Mouse (Mus musculus) mouse embryonic stem cell (cell line): ENCODE measurements at regions not wholly inside any gene's neighbourhood (a gene's known extent, or its start where the extent isn't known, plus 50 kb on each side); places are given as distances from the start of the nearest gene placed in this dataset.

Experiments
- in situ Hi-C, 2 experiments: fragments of 300-500 bp; cut with MboI; formaldehyde crosslinking; loops; 1 replicate in 1 of 2; 3 replicates in 1 of 2; pipeline ENCODE4 v1.14.3; 2019 to 2020; ENCODE audit warnings: low sequenced_read_pairs in 2 of 2, low pct_unique_long_range_greater_than_20kb in 1 of 2, mixed read lengths in 1 of 2; ENCODE audit not compliant: unreplicated experiment in 1 of 2

DNA sequence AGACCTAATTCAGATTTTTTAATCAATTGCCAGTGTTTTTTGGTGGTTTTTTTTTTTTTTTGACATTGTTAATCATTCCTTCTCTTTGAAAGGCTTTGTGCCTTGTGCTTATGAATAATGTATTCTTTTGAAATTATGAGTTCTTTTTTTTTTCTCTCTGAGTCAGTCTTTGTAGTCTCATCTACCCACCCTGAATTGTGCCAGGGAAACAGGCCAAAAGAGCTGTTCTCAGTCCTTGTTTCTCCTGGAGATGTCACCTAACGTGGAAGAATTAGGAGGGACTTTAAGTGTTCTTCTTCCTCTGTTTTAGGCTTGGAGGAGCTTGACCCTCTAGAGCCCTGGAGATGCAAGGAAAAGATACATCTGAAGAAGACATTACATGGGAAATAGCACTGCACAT is 2012.6 kb downstream of the Poteg start:
- in situ Hi-C loops: no loop called here

DNA sequence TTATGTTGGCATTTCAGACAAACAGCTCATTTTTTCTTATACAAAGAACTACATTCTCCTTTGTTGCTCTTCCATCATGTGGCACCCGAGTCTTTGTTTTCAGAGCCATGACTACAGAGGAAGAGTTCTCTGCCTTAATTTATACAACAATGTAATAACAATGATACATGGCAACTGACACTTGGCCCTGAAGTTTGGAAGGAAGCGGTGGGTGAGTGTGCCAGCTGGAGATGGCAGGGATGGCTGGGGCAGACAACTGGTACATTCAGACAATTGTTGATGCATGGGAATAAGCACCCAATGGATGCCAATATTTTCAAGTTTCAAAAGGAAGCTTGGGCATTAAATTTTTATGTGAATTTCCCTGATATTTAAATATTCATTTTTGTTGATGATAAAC is 2045.5 kb downstream of the Poteg start:
- in situ Hi-C loops: no loop called here

DNA sequence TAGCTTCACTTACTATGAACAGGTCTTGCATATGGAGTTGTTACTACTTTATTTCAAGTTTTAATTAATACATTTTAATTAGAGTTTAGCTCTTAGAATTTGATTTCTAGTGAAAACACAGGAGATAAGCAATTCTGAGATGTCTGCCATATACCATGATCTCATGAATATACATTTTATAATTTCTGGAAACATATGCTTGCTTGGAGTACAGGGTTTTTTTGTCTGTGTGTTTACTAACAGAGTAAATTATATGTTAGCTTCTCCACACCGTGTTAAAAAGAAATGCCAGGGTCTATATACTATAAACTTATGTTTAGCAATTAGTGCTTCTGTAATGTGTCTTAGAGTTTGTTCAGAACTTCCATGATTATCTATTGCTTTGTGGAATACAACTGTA is 2079.9 kb downstream of the Poteg start:
- in situ Hi-C loops: no loop called here

DNA sequence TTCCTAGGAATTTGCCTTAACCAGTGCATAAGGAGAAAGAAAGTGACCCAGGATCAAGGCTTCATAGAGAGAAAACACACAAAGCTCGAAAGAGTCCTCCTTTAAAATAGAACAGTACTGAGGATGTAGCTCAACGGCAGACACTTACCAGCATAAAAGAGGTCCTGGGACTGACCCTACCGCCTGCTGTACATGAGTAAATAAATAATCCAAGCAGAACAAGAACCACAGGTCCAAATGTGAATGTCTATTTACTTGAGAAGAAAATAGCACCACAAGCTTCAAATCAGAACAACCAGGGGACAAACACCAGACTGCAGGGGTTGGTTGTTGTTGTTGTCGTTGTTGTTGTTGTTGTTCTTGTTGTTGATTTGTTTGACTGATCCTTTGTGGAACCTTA is 2084.1 kb downstream of the Poteg start:
- in situ Hi-C loops: no loop called here

DNA sequence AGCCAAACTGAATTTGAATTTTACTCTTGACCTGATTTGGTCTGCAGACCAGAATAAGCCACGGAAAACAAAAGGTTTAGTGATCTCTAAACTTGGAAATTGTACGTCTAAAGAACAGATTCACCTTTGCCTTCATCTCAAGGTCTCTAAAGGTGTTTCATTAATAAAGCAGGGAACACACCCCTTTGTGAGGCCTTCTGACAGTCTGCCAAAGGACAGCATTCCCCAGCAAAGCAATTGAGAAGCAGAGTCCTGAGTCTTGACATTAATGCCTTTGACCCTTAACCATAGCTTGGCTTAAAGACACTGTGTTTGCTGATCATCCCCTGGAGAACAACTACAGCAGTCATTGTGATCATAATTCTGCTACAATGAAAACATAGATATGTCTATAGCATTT is 2090.5 kb downstream of the Poteg start:
- in situ Hi-C loops: no loop called here

DNA sequence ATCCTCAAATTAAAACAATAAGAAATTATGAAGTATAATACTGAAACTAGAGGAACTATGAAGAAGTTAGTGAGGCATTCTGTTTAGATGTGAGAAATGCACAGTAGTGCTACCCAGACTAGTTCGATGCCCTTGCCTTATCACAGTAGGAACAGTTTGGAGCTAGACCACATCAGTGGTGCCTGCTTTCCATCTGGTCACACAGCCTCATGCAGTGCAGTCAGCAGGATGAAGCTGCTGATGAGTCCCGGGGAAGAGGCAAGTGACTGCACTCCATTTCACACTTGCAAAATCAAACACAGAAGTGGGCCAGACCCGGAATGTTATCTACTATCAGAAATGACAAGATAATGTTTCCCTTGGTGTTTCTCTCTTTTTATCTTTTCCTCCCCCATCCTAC is 2092.4 kb downstream of the Poteg start:
- in situ Hi-C loops: no loop called here

DNA sequence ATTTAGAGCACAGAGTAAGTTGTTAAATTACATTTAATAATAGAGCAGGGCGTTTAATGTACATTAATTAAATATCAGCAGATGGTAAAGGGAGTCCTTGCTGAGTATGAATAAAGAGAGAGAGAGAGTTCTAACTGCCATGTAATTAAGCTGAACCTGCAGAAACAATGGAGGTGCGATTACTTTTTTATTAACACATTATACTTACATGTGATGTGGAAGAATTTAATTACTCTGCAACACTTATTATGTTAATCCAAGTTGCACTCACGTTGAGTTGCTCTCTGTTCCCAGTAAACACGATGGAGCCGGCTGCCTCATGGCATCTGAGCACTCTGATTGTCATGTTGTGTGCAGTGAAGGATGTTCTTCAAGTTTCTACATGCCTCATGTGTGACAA is 2096.7 kb downstream of the Poteg start:
- in situ Hi-C loops: no loop called here

DNA sequence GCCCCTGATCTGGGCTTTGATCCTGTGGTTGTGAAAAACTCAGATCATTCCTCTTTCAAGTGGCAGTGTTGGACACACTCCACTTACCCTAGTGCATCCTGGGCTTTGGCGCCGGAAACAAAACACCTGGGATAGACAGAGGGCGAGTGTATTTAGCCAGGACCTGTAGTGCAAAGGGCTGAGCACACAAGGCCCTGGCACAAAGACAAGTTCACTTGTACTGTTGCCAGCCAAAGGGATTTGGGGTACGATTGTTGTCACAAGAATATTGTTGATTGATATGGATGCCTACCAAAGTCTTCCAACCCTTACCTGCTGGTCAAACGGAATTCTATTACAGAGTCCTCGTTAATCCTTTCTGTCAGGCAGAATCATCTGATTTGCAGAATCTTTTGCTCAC is 2138.2 kb downstream of the Poteg start:
- in situ Hi-C loops: no loop called here

DNA sequence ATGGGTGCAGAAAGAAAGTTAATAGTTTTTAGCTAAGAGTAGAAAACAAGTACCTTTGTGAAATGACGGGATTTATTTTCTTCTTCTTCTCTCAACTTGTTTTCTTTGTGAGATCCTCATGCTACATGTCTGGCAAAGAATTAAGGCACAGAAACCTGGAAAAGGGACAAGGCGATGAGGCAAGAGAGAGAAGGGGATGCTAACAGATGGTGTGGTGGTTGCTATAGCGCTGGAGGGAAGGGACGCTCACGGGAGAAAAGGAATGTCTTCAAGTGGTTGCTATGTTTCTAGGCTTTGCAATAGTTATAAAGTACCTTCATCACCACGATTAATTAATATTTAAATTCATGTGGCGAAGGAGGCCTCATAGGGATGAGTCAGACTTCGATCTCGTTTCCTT is 2146.7 kb downstream of the Poteg start:
- in situ Hi-C loops: no loop called here

DNA sequence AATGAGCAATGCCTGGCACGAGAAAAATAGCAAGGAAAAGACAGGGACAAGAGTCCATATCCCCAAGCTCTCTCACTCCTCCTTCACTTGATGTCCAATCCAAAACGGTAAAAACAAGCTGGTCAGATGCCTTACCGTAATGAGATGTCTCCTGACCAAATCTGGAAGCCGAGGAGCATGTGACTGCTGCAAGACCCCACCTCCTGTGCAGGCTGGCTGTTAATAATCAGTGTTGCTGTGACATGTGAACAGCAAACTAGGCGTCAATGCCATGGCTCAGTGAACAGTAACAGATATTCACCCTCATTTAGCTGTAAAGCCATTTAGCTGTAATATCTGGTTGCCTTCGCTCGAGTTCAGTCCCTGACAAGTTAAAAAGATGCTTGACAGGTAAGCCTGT is 2166.6 kb downstream of the Poteg start:
- in situ Hi-C loops: no loop called here

DNA sequence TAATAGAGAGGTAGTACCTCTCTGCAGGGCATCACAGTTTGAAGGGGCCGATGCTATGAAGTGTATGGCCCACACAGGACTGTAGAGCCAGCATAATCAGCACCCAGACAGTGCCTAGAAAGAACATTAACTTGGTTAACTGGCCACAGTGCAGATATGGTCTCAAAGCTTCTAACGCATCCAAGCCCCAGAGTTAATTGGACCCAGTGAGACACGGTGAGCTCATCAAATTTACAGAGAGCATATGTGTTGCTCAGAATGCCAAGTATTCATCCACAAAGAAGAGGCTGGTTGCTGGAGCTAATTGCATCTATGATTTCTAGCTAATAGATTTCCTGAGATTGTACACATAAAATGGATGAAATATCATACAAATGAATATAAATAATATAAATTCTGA is 2214.1 kb downstream of the Poteg start:
- in situ Hi-C loops: loop anchor here in 1 of 2 experiments (5.0 kb wide), 1 partner anchor 44 kb away; no protein-coding TSS in a partner anchor

DNA sequence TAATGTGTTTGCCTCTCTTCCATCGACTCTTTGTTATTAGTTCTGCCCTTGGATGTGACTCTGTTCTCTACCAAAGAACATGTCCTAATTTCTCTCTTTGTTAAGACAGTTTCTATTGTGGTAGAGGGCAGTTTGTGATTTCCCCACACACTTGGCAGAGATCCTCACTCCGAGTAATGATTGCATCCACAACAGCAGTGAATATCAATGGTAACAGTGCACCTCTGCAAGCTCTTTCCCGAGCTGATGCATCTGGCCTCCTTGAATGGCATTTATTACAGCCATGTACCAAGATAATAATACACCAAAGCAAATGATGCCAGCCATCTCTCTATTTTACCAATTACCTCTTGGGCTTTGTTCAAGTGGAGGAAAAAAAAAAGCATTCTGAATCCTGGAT is 2228.4 kb downstream of the Poteg start:
- in situ Hi-C loops: no loop called here

DNA sequence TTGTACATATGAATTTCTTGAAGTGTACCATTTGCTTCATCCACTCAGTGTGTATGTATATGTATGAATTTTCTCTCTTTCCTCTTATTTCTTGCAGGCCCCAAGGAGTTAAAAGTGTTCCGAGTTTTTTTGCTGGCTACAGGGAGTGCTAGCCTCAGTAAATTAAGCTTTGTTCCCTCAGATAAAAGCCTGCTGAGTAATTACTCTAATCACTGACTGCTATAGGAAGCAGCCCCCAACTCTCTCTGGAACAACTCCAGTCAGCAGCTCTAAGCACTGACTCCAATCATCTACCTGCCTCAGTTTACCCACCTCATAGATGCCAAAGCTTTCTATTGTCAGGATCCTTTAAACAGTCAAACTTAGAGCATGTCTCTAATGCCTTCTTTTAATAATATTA is 2235.9 kb downstream of the Poteg start:
- in situ Hi-C loops: no loop called here

DNA sequence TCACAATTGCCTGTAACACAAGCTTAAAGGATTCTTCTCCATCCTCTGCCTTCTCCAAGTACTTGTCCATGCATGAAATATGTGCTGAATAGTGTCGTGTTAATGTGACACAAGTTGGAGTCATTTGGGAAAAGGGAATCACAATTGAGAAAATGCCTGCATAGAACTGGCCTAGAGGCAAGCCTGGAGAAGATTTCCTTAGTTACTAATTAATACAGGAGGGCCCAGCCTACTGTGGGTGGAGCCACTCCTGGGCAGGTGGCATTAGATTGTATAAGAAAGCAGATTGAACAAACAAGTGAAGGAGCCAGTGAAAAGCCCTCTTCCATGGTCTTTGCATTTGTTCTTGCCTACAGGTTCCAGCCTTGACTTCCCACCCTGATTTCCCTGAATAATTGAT is 2239.1 kb downstream of the Poteg start:
- in situ Hi-C loops: no loop called here

DNA sequence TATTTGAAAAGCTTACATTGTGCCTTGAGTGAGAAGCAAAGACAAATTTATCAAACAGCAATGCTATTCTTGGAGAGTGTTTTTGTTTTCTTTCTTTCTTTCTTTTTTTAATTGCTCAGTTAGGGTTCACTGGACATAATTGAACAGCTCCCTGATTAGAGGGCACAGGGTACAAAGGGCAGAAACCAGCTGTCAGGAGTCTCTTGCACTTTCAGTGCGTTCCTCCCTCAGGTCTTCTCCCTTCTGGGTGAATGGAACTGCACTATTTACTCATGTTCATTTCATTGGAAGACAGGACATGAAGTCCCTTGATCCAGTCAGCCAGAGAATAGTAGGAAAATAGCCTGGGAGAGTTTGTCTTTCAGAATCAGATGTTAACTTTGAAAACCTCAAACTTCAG is 2248.2 kb downstream of the Poteg start:
- in situ Hi-C loops: no loop called here
